Mouse (Mus musculus) subcutaneous adipose tissue, adult 2 months (tissue): ENCODE results near the gene Rhox4c. TPM values are rescaled to one million over a fixed set of nuclear protein-coding genes. Genes with fewer than 3 reads are reported as not detected.

Experiments
- polyA plus RNA-seq: library from polyadenylated mRNA; depleted of rRNA; stranded (reverse); fragments of >200 nt; gene quantifications from 2 replicates; pipeline ENCODE4 v1.2.3, GENCODE M21; 2012; ENCODE audit warnings: low replicate concordance; rRNA removed

The Rhox4c gene
- polyA plus RNA-seq = not detected in 2 replicates

GRCm38 (mm10) chrX:37480037-37480436, at the start of gene Rhox4c:
TSS of gene Rhox4c (plus strand) at chrX:37480337.

GRCm38 (mm10) chrX:37432194-37432593, 47.9 kb upstream of the Rhox4c start, which contains the start of gene Rhox4b:
TSS of gene Rhox4b (plus strand) at chrX:37432494.

DNA sequence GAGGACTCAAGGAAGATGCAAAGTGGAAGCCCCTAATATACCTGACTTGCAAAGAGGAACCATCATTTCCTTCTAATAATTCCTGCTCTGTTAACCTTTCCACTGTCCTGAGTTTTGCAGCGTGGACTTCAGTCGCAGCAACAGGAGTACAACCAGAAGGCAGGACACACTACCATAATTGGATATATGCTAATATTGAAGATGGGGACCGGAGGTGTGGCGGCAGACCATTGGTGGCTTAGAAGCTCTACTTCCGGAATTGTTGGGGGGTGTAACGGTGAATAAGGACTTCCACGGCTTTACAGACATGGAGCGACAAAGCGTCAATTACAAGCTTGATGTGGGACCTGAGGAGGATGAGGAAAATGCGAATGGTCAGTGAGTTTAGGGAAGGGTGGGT, 26.8 kb upstream of the Rhox4c start, which contains the start of gene Rhox2c:
Gene Rhox2c, plus strand, starts transcription at position 301 of the 400 bp plus-strand sequence.

GRCm38 (mm10) chrX:37458285-37458684, 21.9 kb upstream of the Rhox4c start, which contains the start of gene Rhox3c:
TSS of gene Rhox3c (plus strand) at chrX:37458585.

DNA sequence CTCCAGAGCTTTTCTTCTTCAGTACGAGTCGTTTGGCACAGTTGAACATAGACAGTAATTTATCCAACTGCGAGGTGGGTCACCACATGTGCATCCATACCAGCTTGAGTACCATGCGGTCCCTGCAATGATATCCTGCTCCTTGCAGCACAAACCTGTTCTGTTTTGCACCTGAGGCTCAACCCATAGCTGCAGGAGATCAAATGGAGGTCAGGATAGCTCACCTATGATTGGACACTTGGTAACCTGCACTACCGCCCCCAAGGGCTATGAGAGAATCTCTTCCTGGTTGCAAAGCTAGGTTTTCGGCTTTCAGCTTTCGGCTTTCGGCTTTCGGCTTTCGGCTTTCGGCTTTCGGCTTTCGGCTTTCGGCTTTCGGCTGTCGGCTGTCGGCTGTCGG, 33.9 kb downstream of the Rhox4c start, which contains the start of gene Rhox4d:
Gene Rhox4d, plus strand, starts transcription at position 301 of the 400 bp plus-strand sequence.

DNA sequence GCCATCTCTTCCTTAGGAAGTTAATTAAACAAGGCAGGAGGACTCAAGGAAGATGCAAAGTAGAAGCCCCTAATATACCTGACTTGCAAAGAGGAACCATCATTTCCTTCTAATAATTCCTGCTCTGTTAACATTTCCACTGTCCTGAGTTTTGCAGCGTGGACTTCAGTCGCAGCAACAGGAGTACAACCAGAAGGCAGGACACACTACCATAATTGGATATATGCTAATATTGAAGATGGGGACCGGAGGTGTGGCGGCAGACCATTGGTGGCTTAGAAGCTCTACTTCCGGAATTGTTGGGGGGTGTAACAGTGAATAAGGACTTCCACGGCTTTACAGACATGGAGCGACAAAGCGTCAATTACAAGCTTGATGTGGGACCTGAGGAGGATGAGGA, 50.0 kb downstream of the Rhox4c start, which contains the start of gene Rhox2e:
Gene Rhox2e, plus strand, starts transcription at position 301 of the 400 bp plus-strand sequence.

Other genes with a start within 250 kb of the Rhox4c start
- not detected in 2 replicates for gene Rhox2a, start 235.4 kb upstream of the Rhox4c start, polyA plus RNA-seq
- not detected in 2 replicates for gene Rhox3a, start 230.4 kb upstream of the Rhox4c start, polyA plus RNA-seq
- not detected in 2 replicates for gene Rhox4a, start 215.0 kb upstream of the Rhox4c start, polyA plus RNA-seq
- not detected in 2 replicates for gene Rhox3a2, start 100.3 kb upstream of the Rhox4c start, polyA plus RNA-seq
- gene Rhox4a2, start 89.5 kb upstream of the Rhox4c start, polyA plus RNA-seq = not detected in 2 replicates
- gene Rhox2b, start 68.3 kb upstream of the Rhox4c start, polyA plus RNA-seq = not detected in 2 replicates
- not detected in 2 replicates for gene Rhox4b, start 47.8 kb upstream of the Rhox4c start, polyA plus RNA-seq
- not detected in 2 replicates for gene Rhox2c, start 26.7 kb upstream of the Rhox4c start, polyA plus RNA-seq
- not detected in 2 replicates for gene Rhox3c, start 21.8 kb upstream of the Rhox4c start, polyA plus RNA-seq
- not detected in 2 replicates for gene Rhox2d, start 13.1 kb downstream of the Rhox4c start, polyA plus RNA-seq
- not detected in 2 replicates for gene Rhox4d, start 34.0 kb downstream of the Rhox4c start, polyA plus RNA-seq
- gene Rhox2e, start 50.1 kb downstream of the Rhox4c start, polyA plus RNA-seq = not detected in 2 replicates
- gene Rhox3e, start 61.7 kb downstream of the Rhox4c start, polyA plus RNA-seq = not detected in 2 replicates
- gene Rhox4e, start 77.1 kb downstream of the Rhox4c start, polyA plus RNA-seq = not detected in 2 replicates
- gene Rhox2f, start 91.1 kb downstream of the Rhox4c start, polyA plus RNA-seq = not detected in 2 replicates
- not detected in 2 replicates for gene Rhox3f, start 100.7 kb downstream of the Rhox4c start, polyA plus RNA-seq
- gene Rhox4f, start 127.4 kb downstream of the Rhox4c start, polyA plus RNA-seq = not detected in 2 replicates
- not detected in 2 replicates for gene Rhox3g, start 148.3 kb downstream of the Rhox4c start, polyA plus RNA-seq
- gene Rhox2g, start 163.1 kb downstream of the Rhox4c start, polyA plus RNA-seq = not detected in 2 replicates
- gene Rhox4g, start 171.0 kb downstream of the Rhox4c start, polyA plus RNA-seq = not detected in 2 replicates
- gene Rhox3h, start 188.4 kb downstream of the Rhox4c start, polyA plus RNA-seq = not detected in 2 replicates
- gene Rhox2h, start 192.9 kb downstream of the Rhox4c start, polyA plus RNA-seq = not detected in 2 replicates